Mouse (Mus musculus) thymus, adult 2 months (tissue): ENCODE measurements around the gene Dffa.

Source experiments
- CTCF ChIP-seq: fragments of 200-500 bp; IDR thresholded peaks from 2 replicates; pipeline ENCODE4 v1.5.1; 2012; ENCODE audit warnings: mild to moderate bottlenecking, control low read depth, low read length, moderate library complexity, borderline replicate concordance; ENCODE audit not compliant: control insufficient read depth, poor library complexity, insufficient read depth; ENCODE audit errors: extremely low read depth
- POLR2A ChIP-seq: fragments of 200-500 bp; IDR thresholded peaks from 2 replicates; pipeline ENCODE4 v1.6.1; 2012; ENCODE audit warnings: mild to moderate bottlenecking, low read length, control low read depth, moderate library complexity; ENCODE audit not compliant: control insufficient read depth, poor library complexity, insufficient read depth; ENCODE audit errors: extremely low read depth

DNA sequence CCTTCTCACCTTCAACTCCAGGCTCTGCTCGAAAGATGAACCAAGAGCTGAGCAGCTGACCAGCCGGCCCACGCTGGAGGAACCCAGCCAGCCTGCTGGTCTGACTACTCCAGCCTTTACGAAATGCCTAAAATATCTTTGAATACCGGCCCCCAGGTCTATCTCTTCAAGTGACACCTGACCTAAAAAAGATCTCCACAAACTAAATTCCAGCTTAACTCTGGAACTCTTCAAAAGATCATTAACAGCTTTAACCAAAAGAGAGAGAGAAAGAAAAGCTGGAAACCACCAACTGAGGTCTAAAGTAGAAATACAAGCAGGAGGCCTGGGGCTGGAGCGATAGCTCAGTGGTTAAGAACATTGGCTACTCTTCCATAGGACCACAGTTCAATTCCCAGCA lies 24.3 kb upstream of the Dffa start:
- TF ChIP-seq CTCF: no peak
- TF ChIP-seq POLR2A: no peak
